Mouse (Mus musculus) monocyte, adult 5-6 weeks (primary cell): ENCODE data around the gene Sun2. TPM values are rescaled to one million over a fixed set of nuclear protein-coding genes. Genes with fewer than 3 reads are reported as not detected.
A peak's percentile ranks its signal among the peaks of the same experiment; 100 is the strongest.

ENCODE experiments used
- ATAC-seq: fragments of 153-309, 156-312 bp; replicated peaks from 2 replicates; pipeline ENCODE4 v1.8.0; 2017; ENCODE audit warnings: mild to moderate bottlenecking; ENCODE audit not compliant: low TSS enrichment, insufficient number of reproducible peaks, severe bottlenecking, poor library complexity, low FRiP score
- total RNA-seq: library from RNA; stranded (forward); fragments of 200-1000, 200-491, 200-594 nt; gene quantifications from 3 replicates; pipeline ENCODE4 v1.2.3, GENCODE M21; 2017

The Sun2 gene
- total RNA-seq, 1 experiment from 2014 or later, result 138 TPM

- ATAC-seq, result no peak
Observed at GRCm38 (mm10) chr15:79760956-79761355, 18.6 kb upstream of the Sun2 start.

- ATAC-seq, result peak; percentile 63
Observed at GRCm38 (mm10) chr15:79757118-79757517, 14.8 kb upstream of the Sun2 start.

- ATAC-seq, result no peak
Observed at GRCm38 (mm10) chr15:79755977-79756625, 13.8 kb upstream of the Sun2 start.

GRCm38 (mm10) chr15:79755176-79755575 is 12.8 kb upstream of the Sun2 start:
- no peak for ATAC-seq

- no peak for ATAC-seq
Observed at GRCm38 (mm10) chr15:79753873-79754272, 11.5 kb upstream of the Sun2 start.

- ATAC-seq, result no peak
Observed at GRCm38 (mm10) chr15:79753420-79753752, 11.1 kb upstream of the Sun2 start.

GRCm38 (mm10) chr15:79752742-79753419 is 10.5 kb upstream of the Sun2 start:
- peak; percentile 72 for ATAC-seq

- ATAC-seq, result peak; percentile 46
Observed at GRCm38 (mm10) chr15:79751772-79752171, 9.4 kb upstream of the Sun2 start.

GRCm38 (mm10) chr15:79750266-79750665 is 7.9 kb upstream of the Sun2 start:
- no peak for ATAC-seq

- no peak for ATAC-seq
Observed at GRCm38 (mm10) chr15:79749162-79749561, 6.8 kb upstream of the Sun2 start.

GRCm38 (mm10) chr15:79747998-79748397 is 5.7 kb upstream of the Sun2 start:
- no peak; the same call in 1 of the 2 replicates for ATAC-seq

GRCm38 (mm10) chr15:79745883-79746282 is 3.5 kb upstream of the Sun2 start:
- no peak for ATAC-seq

GRCm38 (mm10) chr15:79745312-79745711 is 3.0 kb upstream of the Sun2 start:
- no peak for ATAC-seq

- ATAC-seq, result no peak
Observed at GRCm38 (mm10) chr15:79744742-79745141, 2.4 kb upstream of the Sun2 start.

- no peak for ATAC-seq
Observed at GRCm38 (mm10) chr15:79744001-79744400, 1.7 kb upstream of the Sun2 start.

GRCm38 (mm10) chr15:79742706-79743023 is 329 bp upstream of the Sun2 start:
- ATAC-seq, result no peak

- peak; percentile 38 for ATAC-seq
Observed at GRCm38 (mm10) chr15:79741173-79741858, 1.0 kb downstream of the Sun2 start.

GRCm38 (mm10) chr15:79740739-79741138 is 1.6 kb downstream of the Sun2 start:
- ATAC-seq, result no peak

GRCm38 (mm10) chr15:79734311-79734710 is 8.0 kb downstream of the Sun2 start:
- no peak for ATAC-seq

- ATAC-seq, result no peak
Observed at GRCm38 (mm10) chr15:79733640-79734039, 8.7 kb downstream of the Sun2 start.
